Mouse (Mus musculus) left cerebral cortex, adult 9 months (tissue): ENCODE measurements at regions not wholly inside any gene's neighbourhood (a gene's known extent, or its start where the extent isn't known, plus 50 kb on each side); places are given as distances from the start of the nearest gene placed in this dataset.

Source experiments
- DNase-seq, 2 experiments: peaks; one replicate each; pipeline ENCODE4 v3.0.0; 2022; ENCODE audit warnings: low spot score in 2 of 2

DNA sequence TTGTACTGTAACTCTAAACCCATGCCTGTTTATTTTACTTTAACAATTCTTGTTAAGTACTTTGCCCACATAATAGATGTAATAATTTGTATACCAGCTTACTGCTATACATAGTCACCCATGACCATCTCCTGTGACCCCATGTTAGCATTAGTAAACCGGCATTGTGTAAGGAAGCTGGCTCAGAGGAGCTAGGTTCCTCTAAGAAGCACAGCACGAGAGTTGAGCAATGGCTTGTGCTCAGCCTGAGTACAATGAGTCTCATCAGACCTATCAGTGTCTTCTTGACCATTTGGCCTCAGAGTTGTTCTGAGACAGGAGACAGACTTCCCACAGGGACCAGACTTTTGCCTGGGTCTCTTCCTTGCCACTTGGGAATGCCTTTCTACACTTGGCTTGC lies 279.6 kb downstream of the Maf start:
- DNase-seq: no peak

DNA sequence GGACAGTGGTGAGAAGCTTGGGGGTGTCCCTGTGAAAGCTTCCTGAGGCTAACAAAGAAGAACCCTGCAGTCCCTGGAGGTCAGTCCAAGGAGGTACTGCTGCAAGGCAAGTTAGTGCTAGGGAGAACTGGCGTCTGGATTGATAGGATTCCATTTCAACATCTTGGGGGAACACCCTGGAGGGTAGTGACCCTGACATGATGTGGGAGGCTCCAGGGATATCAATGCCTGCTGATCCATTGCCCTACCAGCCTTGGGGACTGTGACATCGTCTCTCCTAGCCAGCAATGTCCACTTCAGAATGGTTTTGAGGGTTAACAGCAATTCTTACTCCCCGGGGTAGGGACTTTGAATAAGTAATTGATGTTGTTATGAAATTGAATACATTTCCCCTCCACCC lies 280.1 kb downstream of the Maf start:
- DNase-seq: no peak

DNA sequence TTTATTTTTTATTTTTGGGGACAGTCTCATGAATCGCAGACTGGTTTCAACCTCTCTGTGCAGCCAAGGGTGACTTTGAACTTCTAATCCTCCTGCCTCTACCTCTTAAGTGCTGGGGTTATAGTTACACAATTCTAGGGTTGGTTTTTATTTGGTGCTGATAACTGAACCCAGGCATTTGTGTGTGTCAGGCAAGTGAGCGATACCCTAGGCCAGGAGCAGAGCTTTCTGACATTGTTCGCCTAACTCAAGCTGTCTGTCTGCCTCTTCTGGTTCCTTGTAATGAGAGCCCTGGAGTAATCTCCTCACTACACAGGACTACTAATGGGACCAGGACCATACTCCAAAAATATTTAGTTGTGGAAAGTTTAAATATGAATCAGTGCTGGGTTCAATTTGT lies 281.1 kb downstream of the Maf start:
- no peak for DNase-seq

DNA sequence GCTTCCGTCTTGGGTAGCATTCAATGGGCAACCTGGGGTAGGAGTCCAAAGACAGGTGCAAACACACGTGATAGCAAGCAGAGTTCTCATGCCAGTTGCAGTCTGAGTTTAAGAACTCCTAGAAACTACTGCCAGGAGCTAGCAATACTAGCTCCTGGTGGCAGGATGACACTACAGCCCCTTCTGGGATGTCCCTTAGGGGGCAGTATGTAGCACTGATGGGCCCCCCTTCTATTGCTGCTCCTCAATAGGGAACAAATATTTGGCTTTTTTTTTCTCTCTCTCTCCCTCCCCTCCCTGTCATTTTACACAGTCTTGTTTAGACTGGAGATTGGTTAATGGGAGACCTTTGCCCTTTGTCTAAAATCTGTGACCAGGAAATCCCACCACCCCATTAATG lies 282.2 kb downstream of the Maf start:
- no peak for DNase-seq

DNA sequence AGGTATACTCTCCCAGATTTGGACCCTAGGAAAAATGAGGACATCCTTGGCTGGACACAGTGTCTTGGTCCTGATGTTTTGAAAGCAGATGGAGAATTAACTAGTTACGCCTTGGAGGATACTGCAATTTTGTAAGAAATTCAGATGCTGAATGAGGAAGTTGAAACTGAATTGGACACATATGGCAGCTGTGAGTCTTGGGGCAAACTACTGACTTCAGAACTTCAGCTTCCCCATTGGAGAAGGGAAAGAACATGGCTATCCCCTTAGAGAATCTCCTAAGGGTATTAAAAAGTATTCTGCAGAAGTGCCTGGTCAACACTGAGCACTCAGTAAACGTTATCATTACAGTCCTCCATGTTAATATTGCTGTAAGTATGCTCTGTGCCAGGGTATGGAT lies 283.9 kb downstream of the Maf start:
- no peak for DNase-seq

DNA sequence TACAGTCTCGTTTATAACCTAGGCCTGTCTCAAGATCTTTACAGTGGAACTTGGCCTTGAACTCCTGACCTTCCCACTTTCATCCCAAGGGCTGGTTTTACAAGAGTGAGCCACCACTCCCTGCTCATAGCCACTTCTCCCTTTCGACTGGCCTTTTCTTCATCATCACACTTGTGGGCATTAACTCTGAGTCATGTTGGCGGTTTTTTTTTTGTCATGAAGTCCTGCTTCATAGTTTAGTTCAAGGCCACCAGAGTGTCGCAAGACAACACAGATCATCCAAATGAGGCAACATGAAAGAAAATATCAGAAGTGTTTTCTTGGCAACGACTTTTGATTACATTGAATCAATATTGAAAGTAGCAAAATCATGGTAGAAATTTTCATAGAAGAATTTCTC lies 284.5 kb downstream of the Maf start:
- no peak for DNase-seq

DNA sequence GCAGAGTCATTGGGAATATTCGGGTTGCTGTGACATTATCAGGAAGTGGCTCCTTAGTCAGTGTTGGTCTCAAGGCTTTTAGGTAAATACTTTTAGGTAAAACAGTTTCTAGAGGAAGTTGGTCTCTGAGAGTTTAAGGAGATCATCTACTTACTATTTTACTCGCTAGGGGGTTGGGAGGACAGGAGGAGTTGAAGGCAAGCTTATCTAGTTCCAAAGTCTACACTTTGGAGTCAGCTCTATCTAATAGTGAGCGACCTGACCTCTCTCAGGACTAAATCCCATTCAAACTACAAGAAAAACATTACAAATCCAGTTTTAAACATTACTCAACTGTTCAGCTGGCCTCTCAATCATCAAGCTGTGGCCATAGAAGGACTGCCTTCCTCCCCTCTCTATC lies 287.1 kb downstream of the Maf start:
- DNase-seq: no peak

DNA sequence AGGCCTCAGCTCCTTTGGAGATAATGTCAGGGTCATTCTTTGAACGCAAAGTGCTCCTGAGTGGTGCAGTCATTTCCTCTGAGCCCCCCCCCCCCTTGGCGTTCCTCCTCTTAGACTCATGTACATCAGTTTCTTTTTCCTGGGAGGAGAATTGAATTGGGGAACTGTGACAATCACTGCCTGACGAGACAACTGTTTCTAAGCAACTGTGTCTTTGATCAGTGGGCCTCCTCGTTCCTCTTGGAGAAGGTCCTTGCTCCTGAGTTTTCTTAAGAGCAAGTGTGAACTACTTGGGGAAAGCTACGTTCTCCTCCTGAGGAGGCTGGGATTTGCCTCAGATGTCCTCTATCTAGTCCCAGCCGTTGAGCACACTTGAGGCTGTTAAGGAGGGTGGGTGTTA lies 287.5 kb downstream of the Maf start:
- DNase-seq: no peak

DNA sequence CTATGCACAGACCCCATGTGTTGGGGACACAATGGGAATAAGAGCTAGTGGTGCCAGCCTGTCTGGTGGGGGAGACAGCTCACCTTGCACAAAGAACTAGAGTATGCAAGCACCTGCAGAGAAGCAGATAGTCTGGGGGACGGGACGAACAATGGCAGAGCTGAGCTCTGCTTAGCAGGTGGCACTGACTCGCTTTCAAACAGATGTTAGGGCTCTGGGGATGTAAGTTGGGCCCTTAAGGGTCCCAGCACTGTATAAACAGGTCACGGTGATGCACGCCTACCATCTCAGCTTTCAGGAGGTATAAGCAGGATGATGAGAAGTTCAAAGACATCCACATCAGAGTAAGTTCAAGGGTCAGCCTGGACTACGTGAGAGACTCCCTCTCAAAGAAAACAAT lies 289.5 kb downstream of the Maf start:
- DNase-seq: no peak

DNA sequence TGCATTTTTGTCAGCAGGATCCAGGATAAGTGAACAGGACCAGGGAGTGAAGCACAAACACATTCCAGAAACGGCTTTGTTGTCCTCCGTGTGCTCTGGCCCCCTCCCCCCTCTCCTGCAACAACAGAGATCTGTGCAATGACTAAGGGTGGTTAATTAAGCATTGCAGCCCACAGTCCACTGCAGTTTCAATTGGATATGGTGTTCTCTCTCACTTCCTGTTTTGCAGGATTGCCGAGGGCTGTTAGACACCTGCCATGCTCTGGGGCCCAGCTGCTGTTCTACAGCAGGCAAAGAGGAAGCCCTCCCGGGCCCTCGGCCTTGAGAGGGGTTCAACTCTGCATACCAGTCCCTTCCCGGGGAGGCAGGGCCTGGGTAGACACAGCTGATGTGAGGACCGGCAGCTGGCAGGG lies 293.5 kb downstream of the Maf start:
- peak in 1 of 2 experiments; percentile 13 for DNase-seq

DNA sequence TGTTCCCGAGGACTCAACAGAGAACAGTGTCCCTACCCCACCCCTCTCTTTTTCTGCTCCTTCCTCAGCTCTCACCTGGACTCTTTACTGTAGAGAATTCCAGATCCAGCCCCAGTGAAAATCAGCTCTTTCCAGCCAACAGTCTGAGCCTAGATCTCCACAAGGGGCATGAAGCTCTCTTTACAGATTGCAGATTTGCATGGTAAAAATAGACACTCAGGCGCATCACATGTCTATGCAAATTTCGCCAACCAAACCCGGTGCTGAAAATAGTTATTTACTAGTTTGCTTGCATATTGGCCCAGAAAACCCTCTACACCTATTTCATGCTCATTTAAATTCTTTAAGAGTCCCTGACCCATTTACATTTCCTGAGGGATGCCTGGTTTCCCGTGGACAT lies 295.8 kb downstream of the Maf start:
- peak in 1 of 2 experiments; percentile 12 for DNase-seq

DNA sequence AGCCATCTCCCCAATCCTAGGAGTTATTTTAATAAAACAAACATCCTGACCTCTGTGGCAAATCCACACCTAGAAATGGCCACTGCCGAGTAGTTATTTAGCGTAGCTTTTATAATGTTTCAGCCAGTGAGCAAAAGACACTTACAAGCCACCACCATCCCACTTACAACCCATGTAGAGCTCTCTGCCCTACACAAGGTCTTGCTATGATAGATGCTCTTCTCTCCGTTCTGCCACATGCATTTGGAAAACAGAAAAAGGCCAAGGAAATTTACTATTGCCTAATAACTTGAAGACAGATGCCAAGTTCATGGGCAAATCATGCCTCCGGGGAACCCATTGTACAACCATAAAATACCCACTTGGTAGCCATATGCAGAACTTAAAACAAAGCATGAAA lies 296.5 kb downstream of the Maf start:
- no peak for DNase-seq

DNA sequence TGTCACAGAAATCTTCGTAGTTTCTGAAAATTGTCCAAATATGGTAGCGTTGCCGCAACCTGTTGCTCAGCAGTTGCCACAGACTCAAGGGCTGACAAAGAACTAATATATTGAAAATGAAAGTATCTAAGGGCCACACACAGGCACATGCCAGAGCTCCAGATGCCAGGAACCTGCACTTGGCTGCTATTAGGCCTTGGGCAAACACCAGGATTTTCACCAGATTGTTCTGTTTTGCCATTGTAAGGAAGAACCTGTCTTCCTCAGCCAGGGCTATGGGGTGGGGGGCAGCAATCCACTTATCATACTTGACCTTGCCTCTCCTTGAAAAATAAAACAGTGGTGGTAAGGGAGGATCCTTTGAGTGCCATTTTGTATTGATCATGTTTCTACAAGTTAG lies 297.4 kb downstream of the Maf start:
- no peak for DNase-seq

DNA sequence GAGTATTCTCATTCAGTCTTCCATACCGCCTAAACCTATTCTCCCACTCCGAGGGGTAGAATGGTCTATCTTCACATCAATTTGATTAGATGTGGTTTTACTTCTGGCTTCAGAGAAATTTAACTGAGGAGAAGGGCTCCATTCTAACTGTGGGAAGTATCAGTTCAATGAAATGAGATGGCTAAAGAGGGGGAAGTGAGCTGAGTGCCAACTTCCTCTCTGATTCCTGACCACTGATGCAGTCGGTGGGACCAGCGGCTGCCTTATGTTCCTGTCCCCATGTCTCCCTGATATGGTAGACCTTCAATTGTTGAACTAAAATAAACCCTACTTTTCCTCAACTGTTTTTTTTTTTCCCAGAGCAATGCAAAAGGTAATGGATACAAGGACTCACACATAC lies 300.1 kb downstream of the Maf start:
- no peak for DNase-seq

DNA sequence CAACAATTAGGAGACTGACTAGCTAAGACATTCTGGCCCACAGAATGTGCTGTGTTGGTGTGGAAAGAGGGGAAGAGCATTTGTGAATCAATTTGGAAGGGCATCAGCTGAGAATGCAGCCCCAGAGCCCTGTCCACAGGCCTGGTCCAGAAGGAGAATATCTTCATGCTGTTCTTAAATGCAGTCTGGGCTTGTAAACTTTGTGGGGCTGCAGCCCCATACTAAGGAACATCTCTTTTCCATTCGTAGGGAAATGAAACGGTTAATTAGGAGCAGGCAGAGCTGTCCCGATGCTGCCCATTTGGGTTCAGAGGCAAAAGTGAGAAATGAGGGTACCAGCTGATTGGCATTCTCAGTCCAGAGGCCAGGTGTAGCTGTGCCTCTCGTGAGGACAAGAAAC lies 304.0 kb downstream of the Maf start:
- no peak for DNase-seq

DNA sequence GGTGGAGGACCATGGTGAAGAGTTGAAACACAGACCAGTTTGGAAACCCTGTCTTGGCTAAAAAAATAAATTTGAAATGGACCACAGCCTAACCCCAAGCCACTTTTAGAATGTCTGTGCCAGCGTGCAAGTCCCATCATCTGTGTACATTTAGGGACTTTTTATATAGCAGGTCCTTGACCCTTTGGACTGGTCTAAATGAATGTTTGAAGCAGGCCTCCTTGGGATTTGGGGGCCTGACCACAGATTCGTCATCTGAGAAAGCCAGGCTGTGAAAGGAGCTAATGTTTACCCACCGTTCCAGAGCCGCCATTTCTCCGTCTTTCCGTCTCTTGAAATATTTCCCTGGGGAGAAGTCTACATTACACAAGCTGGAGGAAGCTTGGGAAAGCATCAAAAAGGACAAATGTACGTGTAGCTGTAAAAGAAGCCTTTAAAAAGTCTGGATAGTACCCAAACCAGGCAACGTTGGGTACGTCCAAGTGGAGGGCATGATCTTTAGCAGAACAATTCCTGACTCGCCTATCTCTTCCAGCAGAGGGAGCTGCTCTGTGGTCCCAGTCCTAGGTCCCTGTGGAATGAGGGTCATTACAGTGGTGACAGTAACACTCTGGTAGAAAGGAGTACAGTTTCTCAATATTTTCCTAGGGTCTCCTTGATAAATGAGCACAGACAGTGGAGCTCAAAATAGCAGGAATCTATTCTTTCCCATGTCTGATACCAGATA lies 305.0 kb downstream of the Maf start:
- DNase-seq: peak in 1 of 2 experiments; percentile 11
